Mouse (Mus musculus) liver, postnatal 0 days (tissue): ENCODE results near the gene Tatdn3.

Source experiments
- CTCF ChIP-seq: sonication (generic); IDR thresholded peaks from 2 replicates; pipeline ENCODE4 v1.5.1; 2016; ENCODE audit warnings: antibody characterized with exemption, low read depth
- EP300 ChIP-seq: IDR thresholded peaks from 2 replicates; pipeline ENCODE4 v1.6.1; 2016; ENCODE audit warnings: antibody characterized with exemption, low read depth, mild to moderate bottlenecking

- TF ChIP-seq CTCF: no peak
- TF ChIP-seq EP300: no peak
Observed at GRCm38 (mm10) chr1:191064535-191064934, 1.8 kb upstream of the Tatdn3 start.
